Mouse (Mus musculus) embryonic facial prominence, embryonic 14.5 days (tissue): ENCODE measurements around the gene Nup107. TPM values are rescaled to one million over a fixed set of nuclear protein-coding genes. Genes with fewer than 3 reads are reported as not detected.

Experiments used
- ATAC-seq: fragments of 200-750 bp; cut with Nextera tagmentation; 2 replicates; pipeline ENCODE4 v1.8.0; 2017; ENCODE audit warnings: low read depth, moderate number of reproducible peaks, moderate TSS enrichment
- DNase-seq: peaks from one replicate; pipeline ENCODE4 v3.0.0-alpha.2; 2015; ENCODE audit warnings: low spot score
- H3K27ac ChIP-seq: fragments of 300-500 bp; sonication (generic); replicated peaks from 2 replicates; pipeline ENCODE4 v1.5.1; 2014; ENCODE audit warnings: low read depth, mild to moderate bottlenecking, low read length, moderate library complexity
- H3K27me3 ChIP-seq: fragments of 300-500 bp; sonication (generic); replicated peaks from 2 replicates; pipeline ENCODE4 v1.6.1; 2014; ENCODE audit warnings: low read length; ENCODE audit not compliant: control insufficient read depth, insufficient read depth
- H3K36me3 ChIP-seq: fragments of 300-500 bp; sonication (generic); 2 replicates; pipeline ENCODE4 v1.6.1; 2014; ENCODE audit warnings: low read length, mixed read lengths; ENCODE audit not compliant: control insufficient read depth, insufficient read depth
- H3K4me1 ChIP-seq: fragments of 300-500 bp; sonication (generic); 2 replicates; pipeline ENCODE4 v1.6.1; 2014; ENCODE audit warnings: antibody characterized with exemption, low read length; ENCODE audit not compliant: control insufficient read depth, insufficient read depth
- H3K4me2 ChIP-seq: fragments of 300-500 bp; sonication (generic); 2 replicates; pipeline ENCODE4 v1.6.1; 2014; ENCODE audit warnings: low read depth, mild to moderate bottlenecking, low read length, moderate library complexity, mixed read lengths
- H3K4me3 ChIP-seq: fragments of 300-500 bp; sonication (generic); 2 replicates; pipeline ENCODE4 v1.5.1; 2014; ENCODE audit warnings: low read depth, mild to moderate bottlenecking, low read length
- H3K9ac ChIP-seq: fragments of 300-500 bp; sonication (generic); 2 replicates; pipeline ENCODE4 v1.6.1; 2014; ENCODE audit warnings: low read depth, mild to moderate bottlenecking, low read length, moderate library complexity, mixed read lengths
- H3K9me3 ChIP-seq: fragments of 300-500 bp; sonication (generic); 2 replicates; pipeline ENCODE4 v1.6.1; 2016; ENCODE audit warnings: low read length; ENCODE audit not compliant: control insufficient read depth
- WGBS: fragments of 180-500 bp; shearing (Covaris S2); extraction: QIAGEN DNeasy Blood & Tissue Kit; methylation state at CpG from one replicate; pipeline ENCODE4 v1.1.7; 2014; 5-methylcytosine and 5-hydroxymethylcytosine counted together
- polyA plus RNA-seq: library from polyadenylated mRNA; unstranded; fragments of >200 nt; fragmentation: Nextera tagmentation; extraction: Ambion mirVana; gene quantifications from 2 replicates; pipeline ENCODE4 v1.2.1, GENCODE M21; 2014

The Nup107 gene
- polyA plus RNA-seq, 1 experiment from 2014 or later: 50.6 TPM

- Histone ChIP-seq H3K4me3 (no peak overlapping the region), H3K4me2 (no peak overlapping the region), H3K36me3 (peaks cover 73% of the 10 kb centered on the region), H3K9me3 (no peaks in the 10 kb centered on the region), H3K27ac (no peak overlapping the region), H3K27me3 (no peaks in the 10 kb centered on the region), H3K9ac (no peak overlapping the region), H3K4me1 (no peaks in the 10 kb centered on the region)
- DNase-seq: no peak
- WGBS: 93% methylated on average over 7 of the region's 7 CpGs
- no peak for ATAC-seq
Observed at GRCm38 (mm10) chr10:117784646-117785045, 7.9 kb downstream of the Nup107 start.

GRCm38 (mm10) chr10:117783786-117784420, 8.6 kb downstream of the Nup107 start:
- no peaks in the 10 kb centered on the region for H3K4me1 ChIP-seq
- H3K27me3 ChIP-seq: no peaks in the 10 kb centered on the region
- H3K27ac ChIP-seq: no peak overlapping the region
- no peak overlapping the region for H3K4me3 ChIP-seq
- H3K9ac ChIP-seq: no peak overlapping the region
- no peak overlapping the region for H3K4me2 ChIP-seq
- peaks cover 78% of the 10 kb centered on the region for H3K36me3 ChIP-seq
- DNase-seq: no peak
- 95% methylated on average over 13 of the region's 13 CpGs for WGBS
- no peak for ATAC-seq
- H3K9me3 ChIP-seq: no peaks in the 10 kb centered on the region

GRCm38 (mm10) chr10:117782491-117783260, 9.8 kb downstream of the Nup107 start:
- ATAC-seq (no peak), DNase-seq (no peak)
- Histone ChIP-seq H3K27ac (no peak overlapping the region), H3K36me3 (peaks cover 85% of the 10 kb centered on the region), H3K9me3 (no peaks in the 10 kb centered on the region), H3K4me2 (no peak overlapping the region), H3K9ac (no peak overlapping the region), H3K4me3 (no peak overlapping the region), H3K27me3 (no peaks in the 10 kb centered on the region), H3K4me1 (no peaks in the 10 kb centered on the region)
- WGBS: 91% methylated on average over 14 of the region's 14 CpGs

DNA sequence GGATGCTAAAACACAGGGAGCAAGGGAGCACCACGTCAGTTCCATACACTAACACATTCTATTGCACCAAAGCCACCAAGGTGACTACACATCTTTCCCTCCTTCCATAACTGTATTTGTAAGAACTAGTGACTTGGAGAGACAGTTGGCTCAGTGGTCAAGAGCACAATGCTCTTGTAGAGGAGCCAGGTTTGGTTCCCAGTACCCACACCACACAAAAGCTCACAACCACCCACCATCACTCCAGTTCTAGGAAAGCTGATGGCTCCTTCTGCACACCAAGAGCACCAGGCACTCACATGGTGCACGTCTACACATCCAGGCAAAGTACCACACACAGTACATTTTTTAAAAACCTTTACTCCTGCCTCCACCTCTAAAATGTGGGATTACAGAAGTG, 10.4 kb downstream of the Nup107 start:
- WGBS: 91% methylated on average over 2 of the region's 2 CpGs
- no peak for ATAC-seq
- no peaks in the 10 kb centered on the region for H3K27me3 ChIP-seq
- H3K9me3 ChIP-seq: no peaks in the 10 kb centered on the region
- H3K27ac ChIP-seq: no peak overlapping the region
- H3K9ac ChIP-seq: no peak overlapping the region
- peaks cover 83% of the 10 kb centered on the region for H3K36me3 ChIP-seq
- no peaks in the 10 kb centered on the region for H3K4me1 ChIP-seq
- H3K4me3 ChIP-seq: no peak overlapping the region
- no peak overlapping the region for H3K4me2 ChIP-seq
- no peak for DNase-seq

GRCm38 (mm10) chr10:117781021-117781725, 11.3 kb downstream of the Nup107 start:
- H3K27me3 ChIP-seq: no peaks in the 10 kb centered on the region
- no peak overlapping the region for H3K4me3 ChIP-seq
- no peak overlapping the region for H3K4me2 ChIP-seq
- WGBS: 93% methylated on average over 17 of the region's 17 CpGs
- no peak overlapping the region for H3K9ac ChIP-seq
- no peaks in the 10 kb centered on the region for H3K9me3 ChIP-seq
- H3K36me3 ChIP-seq: peaks cover 83% of the 10 kb centered on the region
- no peak overlapping the region for H3K27ac ChIP-seq
- H3K4me1 ChIP-seq: no peaks in the 10 kb centered on the region
- ATAC-seq (no peak), DNase-seq (no peak)

GRCm38 (mm10) chr10:117780306-117780911, 12.1 kb downstream of the Nup107 start:
- Histone ChIP-seq H3K27ac (no peak overlapping the region), H3K36me3 (peaks cover 83% of the 10 kb centered on the region), H3K4me3 (no peak overlapping the region), H3K4me2 (no peak overlapping the region), H3K27me3 (no peaks in the 10 kb centered on the region), H3K4me1 (no peaks in the 10 kb centered on the region), H3K9me3 (no peaks in the 10 kb centered on the region), H3K9ac (no peak overlapping the region)
- no peak for DNase-seq
- 87% methylated on average over 6 of the region's 6 CpGs for WGBS
- ATAC-seq: no peak

- ATAC-seq: no peak
Observed at GRCm38 (mm10) chr10:117779581-117780305, 12.8 kb downstream of the Nup107 start.

DNA sequence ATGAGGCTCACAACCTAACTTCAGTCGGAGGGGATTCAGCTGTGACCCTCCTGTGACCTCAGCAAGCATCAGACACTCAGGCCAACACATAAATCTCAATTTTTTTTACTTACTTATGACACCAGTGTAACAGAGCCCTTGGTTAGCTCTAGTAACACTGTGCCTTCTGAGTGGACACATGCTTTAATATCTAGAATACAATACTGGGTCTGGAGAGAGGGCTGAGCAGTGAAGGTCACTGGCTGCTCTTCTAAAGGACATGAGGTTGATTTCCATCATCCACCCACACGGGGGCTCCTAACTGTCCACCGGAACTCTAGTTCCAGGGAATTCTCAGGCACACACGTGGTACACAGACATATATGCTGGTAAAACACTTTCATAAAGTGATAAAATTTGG, 13.6 kb downstream of the Nup107 start:
- H3K4me2 ChIP-seq: no peak overlapping the region
- H3K27ac ChIP-seq: no peak overlapping the region
- H3K9me3 ChIP-seq: no peaks in the 10 kb centered on the region
- ATAC-seq: no peak
- no peaks in the 10 kb centered on the region for H3K27me3 ChIP-seq
- no peak overlapping the region for H3K4me3 ChIP-seq
- 85% methylated on average over 4 of the region's 4 CpGs for WGBS
- no peak for DNase-seq
- no peak overlapping the region for H3K9ac ChIP-seq
- no peaks in the 10 kb centered on the region for H3K4me1 ChIP-seq
- H3K36me3 ChIP-seq: peaks cover 86% of the 10 kb centered on the region

More at GRCm38 (mm10) chr10:117779581-117780305, 12.8 kb downstream of the Nup107 start:
- H3K27ac ChIP-seq: no peak overlapping the region
- no peaks in the 10 kb centered on the region for H3K27me3 ChIP-seq
- no peak overlapping the region for H3K4me2 ChIP-seq
- 88% methylated on average over 8 of the region's 8 CpGs for WGBS
- H3K9me3 ChIP-seq: no peaks in the 10 kb centered on the region
- no peaks in the 10 kb centered on the region for H3K4me1 ChIP-seq
- H3K9ac ChIP-seq: no peak overlapping the region
- DNase-seq: no peak
- H3K4me3 ChIP-seq: no peak overlapping the region
- peaks cover 84% of the 10 kb centered on the region for H3K36me3 ChIP-seq
